Mouse (Mus musculus) left cerebral cortex, postnatal 36 days (tissue): ENCODE results near the gene Ctsm. TPM values are rescaled to one million over a fixed set of nuclear protein-coding genes. Genes with fewer than 3 reads are reported as not detected.
"Not testable (repeated sequence)": the region's sequence is repeated elsewhere in the genome, so short reads cannot be mapped to it uniquely, and the experiment has no call there.

Experiments used
- DNase-seq, 2 experiments: peaks; one replicate each; pipeline ENCODE4 v3.0.0; 2021 to 2022; ENCODE audit warnings: low spot score in 2 of 2, mixed read lengths in 1 of 2
- intact Hi-C: fragments of 180-260 bp; cut with DNase I; formaldehyde crosslinking; loops from one replicate; pipeline ENCODE4 v1.15.1; 2025
- total RNA-seq, 2 experiments: library from RNA; stranded (reverse); gene quantifications; 2 replicates each; pipeline ENCODE4 v1.2.3; 2021

The Ctsm gene
- total RNA-seq = not detected

DNA sequence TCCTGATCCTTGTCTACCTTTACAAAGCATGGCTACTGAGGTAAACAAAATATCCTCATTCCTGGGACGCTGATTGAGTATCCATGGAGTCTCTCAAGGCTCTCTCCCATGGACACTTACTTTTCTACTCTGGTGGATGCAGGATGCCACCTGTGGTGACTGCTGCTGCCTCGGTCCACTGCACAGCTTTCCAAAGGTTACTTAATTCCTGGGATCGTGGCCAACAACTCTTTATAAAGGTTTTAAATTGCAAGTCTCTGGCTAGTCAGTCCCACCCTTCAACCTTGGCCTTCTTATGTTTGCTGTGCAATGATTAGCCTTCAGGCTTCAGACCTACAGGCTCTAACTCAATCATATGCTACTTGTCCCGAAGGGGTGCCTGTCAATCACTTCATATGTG lies at the start of gene Ctsm:
TSS of gene Ctsm (minus strand) at position 209 of the 400 bp plus-strand sequence.
- no peak for DNase-seq
- intact Hi-C loops = no loop called here

GRCm38 (mm10) chr13:61570027-61570426 lies 28.4 kb upstream of the Ctsm start, which contains the start of gene Cts3:
Cts3 (minus strand) TSS chr13:61570127.
- intact Hi-C loops = no loop called here
- no peak for DNase-seq

DNA sequence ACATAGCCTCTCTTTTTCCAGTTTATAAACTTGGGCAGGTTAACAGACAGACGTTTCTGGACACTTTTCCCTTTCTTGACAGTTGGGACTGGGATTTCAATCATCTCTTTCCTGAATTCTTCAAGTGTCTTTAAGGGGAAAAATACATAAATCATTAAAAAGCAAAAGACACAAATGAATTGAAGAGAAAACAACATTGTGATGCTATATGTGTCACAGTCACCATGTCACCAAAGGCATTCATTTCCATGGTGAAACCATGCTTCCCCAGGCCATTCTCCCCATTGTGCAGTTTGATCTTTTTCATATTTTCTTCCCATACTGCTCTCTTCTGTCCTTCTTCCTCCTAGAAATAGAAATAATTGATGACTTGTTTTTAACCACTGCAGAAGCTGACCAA lies 26.4 kb upstream of the Ctsm start, which contains the start of gene Gm49352:
TSS of gene Gm49352 (minus strand) at position 101 of the 400 bp plus-strand sequence.
- intact Hi-C loops, DNase-seq: not testable (repeated sequence)

Other genes starting within 250 kb of the Ctsm start
- not detected for gene Cts7, start 183.6 kb downstream of the Ctsm start, total RNA-seq
- gene Gm49352, start 26.3 kb upstream of the Ctsm start, total RNA-seq = not detected
- gene Cts3, start 28.3 kb upstream of the Ctsm start, total RNA-seq = not detected